Mouse (Mus musculus): ENCODE data around the gene Pbxip1. TPM values are rescaled to one million over a fixed set of nuclear protein-coding genes. Genes with fewer than 3 reads are reported as not detected.

The Pbxip1 gene
- polyA plus RNA-seq, 1 experiment = 47.0 TPM

DNA sequence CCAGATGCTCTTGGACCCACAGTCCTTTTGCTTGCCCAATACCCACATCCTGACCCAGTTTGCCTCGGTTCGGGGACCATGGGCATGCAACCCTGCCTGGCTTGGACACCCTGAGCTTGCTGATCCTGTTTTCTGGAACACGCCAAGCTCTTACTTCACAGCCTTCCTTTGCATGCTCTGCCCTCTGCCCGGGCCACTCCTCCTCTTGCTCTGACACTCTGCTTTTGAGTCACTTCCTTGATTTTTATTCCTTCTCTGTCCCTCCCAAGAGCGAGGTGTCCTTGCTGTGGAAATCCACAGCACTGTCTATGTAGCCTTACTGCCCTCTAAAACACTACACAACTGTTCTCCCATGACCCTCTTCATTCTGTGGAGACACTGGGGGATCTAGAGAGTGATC is 45.7 kb downstream of the Pbxip1 start:
- no peak for TF ChIP-seq POLR2A (IDR thresholded peaks at IDR 0.05; ENCODE audit: low read depth, low read length)
- no peak for TF ChIP-seq CTCF (IDR thresholded peaks at IDR 0.05; ENCODE audit: extremely low read depth, insufficient read depth, insufficient read length, insufficient replicate concordance)
- Histone ChIP-seq H3K4me3 (ENCODE audit: extremely low read depth, insufficient read depth, insufficient read length) (no peak overlapping the region), H3K27me3 (ENCODE audit: control insufficient read depth, insufficient read depth, low read length) (no peaks in the 10 kb centered on the region), H3K36me3 (ENCODE audit: control insufficient read depth, insufficient read depth, low read length) (no peaks in the 10 kb centered on the region), H3K27ac (ENCODE audit: insufficient read depth, low read length) (no peak overlapping the region), H3K4me1 (ENCODE audit: control insufficient read depth, insufficient read depth, insufficient read length) (no peaks in the 10 kb centered on the region)
- WGBS = 78% methylated on average over 5 of the region's 5 CpGs
- no peak for DNase-seq (ENCODE audit: low read depth in 1 of 2, low spot score in 2 of 2)

DNA sequence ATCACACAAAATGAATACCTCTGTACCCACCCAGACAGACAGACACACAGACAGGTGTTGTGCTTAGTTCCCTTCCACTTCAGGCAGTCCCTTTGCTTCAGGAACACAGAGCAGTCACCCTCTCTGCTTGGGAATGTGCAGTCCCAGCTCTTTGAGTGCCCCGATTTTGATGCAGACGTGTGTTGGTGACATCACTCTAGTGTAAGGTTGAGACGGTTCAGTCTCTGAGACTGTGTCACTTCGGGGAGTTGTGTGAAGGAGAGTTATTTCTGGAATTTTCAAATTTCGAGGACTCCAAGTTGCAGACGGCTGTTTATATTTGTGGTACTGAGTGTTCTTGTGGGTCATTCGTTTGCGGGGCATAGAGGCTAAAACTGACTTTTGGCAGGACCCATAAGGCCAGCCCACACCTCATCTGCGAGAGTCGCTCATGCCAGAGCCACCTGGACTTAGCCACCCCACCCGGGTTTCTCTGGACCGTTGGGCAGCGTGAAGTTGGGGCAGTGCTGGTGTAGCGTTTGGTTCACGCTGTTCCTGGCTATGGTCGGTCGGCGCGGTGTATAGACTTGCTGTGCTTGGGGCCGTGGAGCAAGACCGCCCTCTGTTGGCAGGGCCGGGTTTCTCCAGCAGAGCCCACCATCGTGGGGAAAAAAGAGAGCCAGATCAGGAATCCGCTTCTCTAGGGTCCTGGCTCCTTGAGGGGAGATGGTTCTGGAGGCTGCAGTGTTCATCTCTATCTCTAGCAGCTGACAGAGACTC is 48.4 kb downstream of the Pbxip1 start:
- H3K4me1 ChIP-seq (ENCODE audit: control insufficient read depth, insufficient read depth, insufficient read length) = no peaks in the 10 kb centered on the region
- H3K27ac ChIP-seq (ENCODE audit: insufficient read depth, low read length) = no peak overlapping the region
- DNase-seq (ENCODE audit: low read depth in 1 of 2, low spot score in 2 of 2) = peak; percentile 52 to 74
- no peaks in the 10 kb centered on the region for H3K36me3 ChIP-seq (ENCODE audit: control insufficient read depth, insufficient read depth, low read length)
- H3K27me3 ChIP-seq (ENCODE audit: control insufficient read depth, insufficient read depth, low read length) = no peaks in the 10 kb centered on the region
- WGBS = 20% methylated on average over 24 of the region's 24 CpGs
- peak; percentile 100 for TF ChIP-seq CTCF (IDR thresholded peaks at IDR 0.05; ENCODE audit: extremely low read depth, insufficient read depth, insufficient read length, insufficient replicate concordance)
- no peak for TF ChIP-seq POLR2A (IDR thresholded peaks at IDR 0.05; ENCODE audit: low read depth, low read length)
- H3K4me3 ChIP-seq (ENCODE audit: extremely low read depth, insufficient read depth, insufficient read length) = no peak overlapping the region

DNA sequence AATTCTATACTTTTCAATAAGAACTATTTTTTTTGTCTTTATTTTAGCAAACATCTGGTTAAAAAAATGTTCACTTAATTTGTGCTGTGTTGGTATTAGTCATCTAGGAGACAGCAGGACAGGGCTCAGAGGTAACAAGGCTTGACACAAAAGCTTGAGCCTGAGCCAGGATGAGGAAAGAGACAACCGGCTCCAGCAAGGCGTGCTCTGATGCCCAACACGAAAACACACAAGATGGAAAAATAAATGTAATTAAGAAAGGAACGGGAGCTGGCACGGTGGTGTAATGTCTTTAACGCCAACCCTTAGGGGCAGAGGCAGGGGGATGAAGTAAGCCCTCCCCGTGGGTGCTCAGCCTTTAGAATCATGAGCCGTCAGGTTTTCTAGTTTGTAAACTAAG is 49.6 kb downstream of the Pbxip1 start:
- WGBS = 84% methylated on average over 8 of the region's 8 CpGs
- H3K27me3 ChIP-seq (ENCODE audit: control insufficient read depth, insufficient read depth, low read length) = no peaks in the 10 kb centered on the region
- H3K36me3 ChIP-seq (ENCODE audit: control insufficient read depth, insufficient read depth, low read length) = no peaks in the 10 kb centered on the region
- no peak overlapping the region for H3K27ac ChIP-seq (ENCODE audit: insufficient read depth, low read length)
- H3K4me1 ChIP-seq (ENCODE audit: control insufficient read depth, insufficient read depth, insufficient read length) = no peaks in the 10 kb centered on the region
- no peak overlapping the region for H3K4me3 ChIP-seq (ENCODE audit: extremely low read depth, insufficient read depth, insufficient read length)
- TF ChIP-seq CTCF (IDR thresholded peaks at IDR 0.05; ENCODE audit: extremely low read depth, insufficient read depth, insufficient read length, insufficient replicate concordance) (no peak), POLR2A (IDR thresholded peaks at IDR 0.05; ENCODE audit: low read depth, low read length) (no peak)
- no peak for DNase-seq (ENCODE audit: low read depth in 1 of 2, low spot score in 2 of 2)

DNA sequence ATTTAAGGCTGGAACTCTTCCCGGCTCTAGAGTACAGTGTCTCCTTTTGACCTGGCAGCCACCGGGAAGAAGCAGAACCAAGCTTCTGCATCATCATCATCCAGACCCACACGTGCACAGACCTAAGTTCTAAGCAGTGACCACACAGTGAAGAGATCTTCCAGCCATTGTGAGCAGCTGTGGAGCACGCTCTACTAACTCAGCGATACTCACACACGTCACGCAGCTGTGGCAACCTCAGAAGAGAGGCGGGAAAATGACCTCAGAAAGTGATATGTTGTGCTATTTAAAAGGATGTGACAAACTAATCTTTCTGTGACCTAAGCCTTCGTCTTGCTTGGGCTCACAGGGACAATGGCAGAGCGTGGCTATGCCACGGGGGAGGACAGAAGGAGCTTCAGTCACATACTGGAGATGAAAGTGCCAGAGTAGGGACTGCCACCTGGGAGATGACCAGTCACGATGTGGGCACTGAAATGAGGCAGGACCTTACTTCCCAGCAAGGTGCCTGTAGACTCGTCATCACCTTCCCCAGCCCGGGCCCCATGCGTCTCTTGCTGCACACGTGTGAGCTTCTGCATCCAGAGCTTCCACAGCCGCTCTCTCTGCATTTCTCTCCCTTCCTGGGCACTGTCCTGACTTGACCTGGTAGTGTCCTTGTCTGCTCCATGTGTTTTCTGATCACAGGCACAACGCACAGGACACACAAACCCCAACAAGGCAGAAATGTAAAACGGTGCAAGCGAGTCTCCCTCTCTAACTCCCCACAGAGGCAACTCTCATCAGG is 50.6 kb downstream of the Pbxip1 start:
- TF ChIP-seq POLR2A (IDR thresholded peaks at IDR 0.05; ENCODE audit: low read depth, low read length) = no peak
- no peak for TF ChIP-seq CTCF (IDR thresholded peaks at IDR 0.05; ENCODE audit: extremely low read depth, insufficient read depth, insufficient read length, insufficient replicate concordance)
- WGBS = 61% methylated on average over 20 of the region's 20 CpGs
- Histone ChIP-seq H3K36me3 (ENCODE audit: control insufficient read depth, insufficient read depth, low read length) (no peaks in the 10 kb centered on the region), H3K27me3 (ENCODE audit: control insufficient read depth, insufficient read depth, low read length) (no peaks in the 10 kb centered on the region), H3K27ac (ENCODE audit: insufficient read depth, low read length) (no peak overlapping the region), H3K4me1 (ENCODE audit: control insufficient read depth, insufficient read depth, insufficient read length) (no peaks in the 10 kb centered on the region), H3K4me3 (ENCODE audit: extremely low read depth, insufficient read depth, insufficient read length) (no peak overlapping the region)
- DNase-seq (ENCODE audit: low read depth in 1 of 2, low spot score in 2 of 2) = no peak

DNA sequence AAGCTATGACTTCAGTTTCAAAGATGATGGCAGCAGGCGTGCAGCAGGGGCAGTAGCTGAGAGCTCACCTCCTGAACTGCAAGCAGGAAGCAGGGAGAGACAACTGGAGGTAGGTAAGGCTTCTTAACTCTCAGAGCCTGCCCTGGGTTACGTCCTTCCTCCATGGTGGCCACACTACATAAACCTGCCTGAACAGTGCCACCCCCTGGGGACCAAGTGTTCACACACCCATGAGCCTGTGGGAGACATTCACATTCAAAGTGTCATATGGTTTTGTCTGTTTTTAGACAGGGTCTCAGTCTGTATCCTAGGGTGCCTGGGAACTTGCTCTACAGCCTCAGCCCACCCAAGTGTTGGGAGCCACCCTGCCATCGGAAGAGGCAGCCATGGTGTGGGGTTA is 54.3 kb downstream of the Pbxip1 start:
- no peak overlapping the region for H3K4me3 ChIP-seq (ENCODE audit: extremely low read depth, insufficient read depth, insufficient read length)
- no peaks in the 10 kb centered on the region for H3K4me1 ChIP-seq (ENCODE audit: control insufficient read depth, insufficient read depth, insufficient read length)
- WGBS = 85% methylated on average over 3 of the region's 3 CpGs
- no peak overlapping the region for H3K27ac ChIP-seq (ENCODE audit: insufficient read depth, low read length)
- DNase-seq (ENCODE audit: low read depth in 1 of 2, low spot score in 2 of 2) = no peak
- TF ChIP-seq POLR2A (IDR thresholded peaks at IDR 0.05; ENCODE audit: low read depth, low read length) = no peak
- peak; percentile 6; the same call in 1 of the 2 replicates for TF ChIP-seq CTCF (IDR thresholded peaks at IDR 0.05; ENCODE audit: extremely low read depth, insufficient read depth, insufficient read length, insufficient replicate concordance)
- H3K27me3 ChIP-seq (ENCODE audit: control insufficient read depth, insufficient read depth, low read length) = no peaks in the 10 kb centered on the region
- H3K36me3 ChIP-seq (ENCODE audit: control insufficient read depth, insufficient read depth, low read length) = no peaks in the 10 kb centered on the region

DNA sequence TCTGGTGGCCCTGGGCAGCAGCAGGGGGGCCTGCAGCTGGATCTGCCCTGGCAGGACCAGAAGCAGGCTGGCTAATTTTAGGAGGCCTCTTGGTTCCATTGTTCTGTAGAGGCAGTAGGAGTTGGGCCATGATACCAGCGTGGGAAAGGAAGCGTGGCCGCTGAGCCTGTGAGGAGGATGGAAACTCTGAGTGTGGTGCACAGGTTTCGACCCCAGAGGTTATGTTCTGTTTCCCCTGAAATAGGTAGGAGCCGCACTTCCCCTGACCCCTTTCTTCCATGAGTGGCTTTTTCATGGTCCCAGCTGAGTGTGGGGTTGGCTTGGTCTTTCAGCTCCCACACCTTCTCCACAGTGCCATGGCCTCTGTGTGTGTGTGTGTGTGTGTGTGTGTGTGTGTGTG is 55.1 kb downstream of the Pbxip1 start:
- no peak overlapping the region for H3K4me3 ChIP-seq (ENCODE audit: extremely low read depth, insufficient read depth, insufficient read length)
- no peak overlapping the region for H3K27ac ChIP-seq (ENCODE audit: insufficient read depth, low read length)
- TF ChIP-seq POLR2A (IDR thresholded peaks at IDR 0.05; ENCODE audit: low read depth, low read length) = no peak
- TF ChIP-seq CTCF (IDR thresholded peaks at IDR 0.05; ENCODE audit: extremely low read depth, insufficient read depth, insufficient read length, insufficient replicate concordance) = no peak

More for the DNA sequence above, 55.1 kb downstream of the Pbxip1 start:
- DNase-seq (ENCODE audit: low read depth in 1 of 2, low spot score in 2 of 2) = no peak
- WGBS = 65% methylated on average over 5 of the region's 5 CpGs
- no peaks in the 10 kb centered on the region for H3K36me3 ChIP-seq (ENCODE audit: control insufficient read depth, insufficient read depth, low read length)
- no peaks in the 10 kb centered on the region for H3K4me1 ChIP-seq (ENCODE audit: control insufficient read depth, insufficient read depth, insufficient read length)
- no peaks in the 10 kb centered on the region for H3K27me3 ChIP-seq (ENCODE audit: control insufficient read depth, insufficient read depth, low read length)

All from spleen, adult 2 months (tissue).